Mouse (Mus musculus) midbrain, embryonic 15.5 days (tissue): ENCODE measurements around the gene Dnajc28. TPM values are rescaled to one million over a fixed set of nuclear protein-coding genes. Genes with fewer than 3 reads are reported as not detected.
"Not testable (repeated sequence)": the region's sequence is repeated elsewhere in the genome, so short reads cannot be mapped to it uniquely, and the experiment has no call there.

Experiments
- ATAC-seq: fragments of 200-750 bp; cut with Nextera tagmentation; replicated peaks from 2 replicates; pipeline ENCODE4 v1.8.0; 2017; ENCODE audit warnings: moderate TSS enrichment
- H3K27ac ChIP-seq: fragments of 300-500 bp; sonication (generic); 2 replicates; pipeline ENCODE4 v1.5.1; 2015; ENCODE audit warnings: mild to moderate bottlenecking, inconsistent platforms
- H3K27me3 ChIP-seq: fragments of 300-500 bp; sonication (generic); replicated peaks from 2 replicates; pipeline ENCODE4 v1.6.1; 2015; ENCODE audit warnings: inconsistent platforms
- H3K36me3 ChIP-seq: fragments of 300-500 bp; sonication (generic); replicated peaks from 2 replicates; pipeline ENCODE4 v1.6.1; 2015; ENCODE audit warnings: inconsistent platforms
- H3K4me1 ChIP-seq: fragments of 300-500 bp; sonication (generic); 2 replicates; pipeline ENCODE4 v1.6.1; 2015; ENCODE audit warnings: inconsistent platforms
- H3K4me2 ChIP-seq: fragments of 300-500 bp; sonication (generic); 2 replicates; pipeline ENCODE4 v1.6.1; 2015; ENCODE audit warnings: inconsistent platforms, mild to moderate bottlenecking, moderate library complexity
- H3K4me3 ChIP-seq: fragments of 300-500 bp; sonication (generic); 2 replicates; pipeline ENCODE4 v1.5.1; 2015; ENCODE audit warnings: mild to moderate bottlenecking, inconsistent platforms
- H3K9ac ChIP-seq: fragments of 300-500 bp; sonication (generic); 2 replicates; pipeline ENCODE4 v1.6.1; 2015; ENCODE audit warnings: mild to moderate bottlenecking, inconsistent platforms
- H3K9me3 ChIP-seq: fragments of 300-500 bp; sonication (generic); 2 replicates; pipeline ENCODE4 v1.6.1; 2016; ENCODE audit warnings: inconsistent platforms
- WGBS: fragments of 180-500 bp; shearing (Covaris S2); methylation state at CpG from one replicate; pipeline ENCODE4 v1.1.7; 2015; ENCODE audit warnings: mixed read lengths; 5-methylcytosine and 5-hydroxymethylcytosine counted together
- polyA plus RNA-seq: library from polyadenylated mRNA; unstranded; fragments of >200 nt; fragmentation: Nextera tagmentation; extraction: Ambion mirVana; gene quantifications from 2 replicates; pipeline ENCODE4 v1.2.1, GENCODE M21; 2015

Gene Dnajc28
- polyA plus RNA-seq, 1 experiment from 2014 or later, result 7.8 TPM

DNA sequence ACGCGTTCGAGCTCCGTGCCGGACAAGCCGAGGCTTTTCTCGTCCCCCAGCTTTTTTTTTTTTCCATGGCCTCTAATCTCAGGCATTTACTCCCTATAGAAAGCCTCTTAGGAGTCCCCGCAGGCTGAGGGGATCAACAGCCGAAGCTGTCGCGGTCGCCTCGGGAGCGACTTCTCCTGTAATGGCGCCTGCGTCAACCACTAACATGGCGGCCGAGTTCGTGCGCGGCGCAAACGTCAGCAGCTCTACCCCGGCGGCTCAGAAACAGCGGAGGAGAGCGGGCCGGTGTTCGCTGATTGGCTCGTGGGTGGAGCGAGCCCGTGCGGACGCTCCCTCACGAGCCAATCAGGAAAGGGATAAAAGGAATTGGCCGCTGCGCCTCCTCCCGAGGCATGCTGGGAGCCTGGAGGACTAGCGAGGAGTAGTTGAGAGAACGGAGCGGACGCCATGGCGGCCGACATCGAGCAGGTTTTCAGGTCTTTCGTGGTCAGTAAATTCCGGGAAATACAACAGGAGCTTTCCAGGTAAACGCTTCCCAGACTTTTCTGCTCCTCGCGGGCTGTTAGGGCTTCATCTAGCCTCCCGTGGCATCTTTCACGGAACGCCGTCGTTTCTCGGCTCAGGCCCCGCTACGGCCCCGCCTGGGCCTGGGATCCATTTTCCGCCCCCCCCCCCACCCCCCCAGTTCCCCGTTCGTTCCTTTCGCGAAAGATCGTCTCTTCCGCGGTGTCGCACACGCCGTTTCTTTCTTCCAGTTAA, 28.8 kb upstream of the Dnajc28 start, which contains the start of gene Son:
Gene Son (plus strand): TSS at position 46 of the 759 bp plus-strand sequence.
- Histone ChIP-seq H3K4me2 (peak within 1 kb of the TSS; percentile 92), H3K4me1 (peaks cover 29% of the 10 kb centered on the region), H3K9me3 (no peaks in the 10 kb centered on the region), H3K27me3 (no peaks in the 10 kb centered on the region), H3K27ac (peak within 1 kb of the TSS; percentile 99), H3K9ac (peak within 1 kb of the TSS; percentile 80), H3K36me3 (peaks cover 8% of the 10 kb centered on the region; the same call in 1 of the 2 replicates), H3K4me3 (peak within 1 kb of the TSS; percentile 82)
- ATAC-seq, result peak; percentile 99
- under 1% methylated on average over 70 of the region's 70 CpGs for WGBS

- Histone ChIP-seq H3K9ac (peak within 1 kb of the TSS; percentile 80), H3K27ac (peak within 1 kb of the TSS; percentile 99), H3K27me3 (no peaks in the 10 kb centered on the region), H3K4me1 (peaks cover 22% of the 10 kb centered on the region), H3K4me2 (peak within 1 kb of the TSS; percentile 92), H3K36me3 (peaks cover under 1% of the 10 kb centered on the region; the same call in 1 of the 2 replicates), H3K4me3 (peak within 1 kb of the TSS; percentile 82), H3K9me3 (no peaks in the 10 kb centered on the region)
- peak; percentile 90 for ATAC-seq
- under 1% methylated on average over 59 of the region's 59 CpGs for WGBS
Observed at GRCm38 (mm10) chr16:91646681-91647419, 28.0 kb upstream of the Dnajc28 start, which contains the start of gene Gart. Gart (minus strand) TSS chr16:91646952.

DNA sequence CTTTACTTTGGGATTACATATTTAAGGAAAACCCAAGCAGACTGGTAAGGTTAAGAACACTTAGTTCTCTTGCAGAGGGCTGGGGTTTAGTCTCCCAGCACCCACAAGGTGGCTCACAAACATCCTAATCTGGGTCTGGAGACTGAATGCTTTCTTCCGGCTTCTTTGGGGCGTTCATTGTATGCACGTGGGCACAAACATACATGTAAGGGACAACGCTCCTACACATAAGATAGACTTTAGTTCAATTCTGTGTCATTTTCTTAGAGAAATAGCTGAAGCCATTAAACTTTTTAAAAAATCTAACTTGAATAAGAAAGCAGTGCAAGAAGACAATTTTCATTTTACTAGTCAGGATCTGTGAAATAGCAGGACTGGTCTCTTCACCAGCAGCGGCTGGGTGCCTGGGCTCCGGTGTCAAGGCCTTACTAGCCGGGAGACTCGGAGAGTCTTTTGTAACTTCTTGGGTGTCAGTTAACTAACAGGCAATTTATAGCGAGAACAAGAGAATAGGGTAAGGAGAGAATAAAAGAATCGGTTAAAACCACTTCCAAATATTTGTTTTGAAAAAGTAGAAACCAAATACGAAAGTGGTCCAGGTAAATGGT, 27.3 kb upstream of the Dnajc28 start:
- Histone ChIP-seq H3K27ac (peak overlapping the region; percentile 99), H3K9ac (peak overlapping the region; percentile 78; the same call in 1 of the 2 replicates), H3K36me3 (peaks cover 6% of the 10 kb centered on the region; the same call in 1 of the 2 replicates), H3K4me3 (peak overlapping the region; percentile 82), H3K27me3 (no peaks in the 10 kb centered on the region), H3K4me2 (peak overlapping the region; percentile 92), H3K9me3 (no peaks in the 10 kb centered on the region), H3K4me1 (peaks cover 22% of the 10 kb centered on the region)
- WGBS, result under 1% methylated on average over 11 of the region's 11 CpGs
- no peak for ATAC-seq

- peaks cover 12% of the 10 kb centered on the region; the same call in 1 of the 2 replicates for H3K36me3 ChIP-seq
Observed at GRCm38 (mm10) chr16:91645420-91645819, 26.6 kb upstream of the Dnajc28 start.

DNA sequence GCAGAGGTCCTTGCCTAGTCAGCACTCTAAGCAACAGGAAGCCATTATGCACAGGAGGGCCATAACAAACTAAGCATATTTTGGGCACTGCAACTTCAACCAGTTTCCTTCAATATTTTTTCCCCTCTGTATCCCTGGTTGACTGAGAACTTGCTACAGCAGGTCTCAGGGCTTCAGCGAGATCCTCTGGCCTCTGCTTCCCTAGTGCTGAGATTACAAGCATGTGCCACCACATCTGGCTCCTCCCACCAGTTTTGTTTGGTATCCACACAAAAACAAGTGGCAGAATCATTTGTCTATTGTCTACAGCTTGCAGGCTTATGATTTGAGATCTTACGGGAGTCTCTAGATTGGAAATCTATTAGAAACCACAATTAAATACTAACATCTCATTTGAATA, 26.1 kb upstream of the Dnajc28 start:
- no peaks in the 10 kb centered on the region for H3K27me3 ChIP-seq
- no peak for ATAC-seq
- H3K9ac ChIP-seq, result no peak overlapping the region
- H3K4me1 ChIP-seq, result peaks cover 18% of the 10 kb centered on the region
- H3K27ac ChIP-seq, result no peak overlapping the region
- peaks cover 16% of the 10 kb centered on the region for H3K36me3 ChIP-seq
- no peak overlapping the region for H3K4me3 ChIP-seq
- no peak overlapping the region for H3K4me2 ChIP-seq
- no peaks in the 10 kb centered on the region for H3K9me3 ChIP-seq
- 81% methylated on average over 2 of the region's 2 CpGs for WGBS

More at GRCm38 (mm10) chr16:91645420-91645819, 26.6 kb upstream of the Dnajc28 start:
- peaks cover 22% of the 10 kb centered on the region for H3K4me1 ChIP-seq
- not testable (repeated sequence) for H3K27me3 ChIP-seq, H3K27ac ChIP-seq, ATAC-seq, H3K4me3 ChIP-seq, H3K4me2 ChIP-seq, H3K9ac ChIP-seq, H3K9me3 ChIP-seq
- 50% methylated on average over 1 of the region's 2 CpGs for WGBS

- Histone ChIP-seq H3K9me3 (no peaks in the 10 kb centered on the region), H3K9ac (no peak overlapping the region), H3K27ac (no peak overlapping the region), H3K4me1 (0 out of 2 replicates have a peak, but pooled peaks cover 4% of the 10 kb centered on the region), H3K27me3 (no peaks in the 10 kb centered on the region), H3K4me2 (no peak overlapping the region), H3K36me3 (peaks cover 47% of the 10 kb centered on the region), H3K4me3 (no peak overlapping the region)
- ATAC-seq, result no peak
- WGBS, result 96% methylated on average over 8 of the region's 8 CpGs
Observed at GRCm38 (mm10) chr16:91640171-91640570, 21.3 kb upstream of the Dnajc28 start.

- Histone ChIP-seq H3K4me1 (0 out of 2 replicates have a peak, but pooled peaks cover under 1% of the 10 kb centered on the region), H3K27me3 (no peaks in the 10 kb centered on the region), H3K36me3 (peaks cover 48% of the 10 kb centered on the region), H3K27ac (no peak overlapping the region), H3K9me3 (no peaks in the 10 kb centered on the region), H3K9ac (no peak overlapping the region), H3K4me2 (no peak overlapping the region), H3K4me3 (no peak overlapping the region)
- 96% methylated on average over 2 of the region's 2 CpGs for WGBS
- no peak for ATAC-seq
Observed at GRCm38 (mm10) chr16:91639636-91640035, 20.8 kb upstream of the Dnajc28 start.

DNA sequence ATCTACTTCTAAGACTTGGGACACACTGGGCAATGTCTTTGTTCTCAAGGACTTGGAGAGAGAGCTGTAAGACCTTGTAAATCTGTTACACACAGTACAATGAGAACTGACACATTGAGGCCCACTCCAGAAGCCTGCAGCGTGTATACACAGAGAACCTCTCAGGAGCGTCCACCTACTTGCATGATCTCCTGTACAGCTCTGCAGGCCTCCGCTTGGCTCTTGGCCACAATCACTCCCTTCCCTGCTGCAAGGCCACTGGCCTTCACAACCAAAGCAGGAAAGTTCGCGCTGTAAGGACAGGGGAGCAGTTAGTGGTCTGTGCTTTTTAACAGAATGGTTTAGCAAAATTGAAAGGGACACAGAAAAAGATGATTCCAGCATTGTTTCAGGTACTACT, 20.3 kb upstream of the Dnajc28 start:
- ATAC-seq, result no peak
- Histone ChIP-seq H3K36me3 (peaks cover 48% of the 10 kb centered on the region), H3K4me1 (no peaks in the 10 kb centered on the region), H3K9me3 (no peaks in the 10 kb centered on the region), H3K4me2 (no peak overlapping the region), H3K4me3 (no peak overlapping the region), H3K27me3 (no peaks in the 10 kb centered on the region), H3K27ac (no peak overlapping the region), H3K9ac (no peak overlapping the region)
- WGBS, result 96% methylated on average over 5 of the region's 5 CpGs

DNA sequence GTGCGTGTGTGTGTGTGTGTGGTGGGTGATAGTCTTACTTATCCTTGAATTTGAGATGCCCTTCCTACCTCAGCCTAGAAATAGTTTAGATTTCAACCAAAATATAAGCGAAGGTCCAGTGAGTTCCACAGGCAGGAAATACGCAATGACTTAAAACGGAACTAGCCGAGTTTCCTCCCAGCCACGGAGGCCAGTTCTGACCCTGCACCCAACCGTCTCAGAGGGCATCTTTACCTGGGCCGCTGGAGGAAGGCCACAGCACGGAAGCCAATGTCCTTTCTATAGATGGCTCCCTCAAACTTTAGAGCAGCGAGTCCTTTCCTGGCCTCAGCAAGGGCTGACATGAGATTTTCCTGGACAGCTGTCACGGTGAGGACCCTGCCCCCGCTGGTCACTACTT, 14.8 kb upstream of the Dnajc28 start:
- H3K9ac ChIP-seq, result no peak overlapping the region
- WGBS, result 91% methylated on average over 12 of the region's 12 CpGs
- no peaks in the 10 kb centered on the region for H3K27me3 ChIP-seq
- no peak overlapping the region for H3K4me2 ChIP-seq
- peaks cover 56% of the 10 kb centered on the region for H3K36me3 ChIP-seq
- no peaks in the 10 kb centered on the region for H3K9me3 ChIP-seq
- no peak for ATAC-seq
- no peak overlapping the region for H3K4me3 ChIP-seq
- H3K27ac ChIP-seq, result no peak overlapping the region
- no peaks in the 10 kb centered on the region for H3K4me1 ChIP-seq

- no peaks in the 10 kb centered on the region for H3K9me3 ChIP-seq
- WGBS, result 94% methylated on average over 7 of the region's 7 CpGs
- peaks cover 56% of the 10 kb centered on the region for H3K36me3 ChIP-seq
- no peaks in the 10 kb centered on the region for H3K4me1 ChIP-seq
- H3K4me3 ChIP-seq, result no peak overlapping the region
- ATAC-seq, result no peak
- no peak overlapping the region for H3K27ac ChIP-seq
- no peak overlapping the region for H3K4me2 ChIP-seq
- no peaks in the 10 kb centered on the region for H3K27me3 ChIP-seq
- H3K9ac ChIP-seq, result no peak overlapping the region
Observed at GRCm38 (mm10) chr16:91632940-91633339, 14.1 kb upstream of the Dnajc28 start.

DNA sequence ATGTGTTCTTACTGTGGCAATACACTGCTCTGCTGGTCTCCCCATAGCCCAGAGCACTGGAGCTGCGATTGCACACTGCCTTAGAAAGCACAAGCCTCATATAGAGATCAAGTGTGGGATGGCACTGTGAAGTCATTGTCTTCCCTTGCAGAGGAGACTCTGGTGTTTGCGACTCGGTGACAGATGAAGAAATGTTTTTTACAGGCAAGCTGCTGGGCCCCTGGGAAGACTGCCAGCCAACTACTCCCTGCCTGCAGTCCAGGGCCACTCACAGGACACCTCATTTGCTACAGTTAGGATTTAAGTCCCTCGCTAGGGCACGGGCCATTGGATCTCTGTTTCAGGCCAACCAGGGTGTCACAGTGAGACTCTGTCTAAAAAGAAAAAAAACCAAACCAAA, 13.6 kb upstream of the Dnajc28 start:
- Histone ChIP-seq H3K9ac (no peak overlapping the region), H3K4me1 (no peaks in the 10 kb centered on the region), H3K4me3 (no peak overlapping the region), H3K36me3 (peaks cover 51% of the 10 kb centered on the region), H3K9me3 (no peaks in the 10 kb centered on the region), H3K4me2 (no peak overlapping the region), H3K27me3 (no peaks in the 10 kb centered on the region), H3K27ac (no peak overlapping the region)
- 85% methylated on average over 5 of the region's 5 CpGs for WGBS
- no peak for ATAC-seq

DNA sequence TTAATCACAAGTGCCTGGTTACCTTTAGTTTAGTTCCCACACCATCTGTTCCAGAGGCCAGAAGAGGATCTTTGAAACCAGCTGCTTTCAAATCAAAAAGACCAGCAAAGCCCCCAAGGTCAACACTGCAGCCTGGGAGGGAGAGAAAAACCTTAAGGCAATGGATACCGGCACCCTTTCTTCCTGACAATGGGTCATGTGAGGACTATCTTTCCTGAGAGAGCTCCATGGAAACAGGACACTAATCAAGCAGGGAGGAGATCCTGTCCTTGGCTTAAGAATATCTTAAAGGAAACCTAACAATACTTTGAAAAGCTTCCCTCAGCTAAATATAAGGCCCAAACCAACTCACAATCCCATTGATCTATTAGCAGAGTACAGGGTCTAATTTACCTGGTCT, 11.8 kb upstream of the Dnajc28 start:
- no peak overlapping the region for H3K9ac ChIP-seq
- no peaks in the 10 kb centered on the region for H3K4me1 ChIP-seq
- WGBS, result 53% methylated on average over 1 of the region's 1 CpGs
- no peaks in the 10 kb centered on the region for H3K27me3 ChIP-seq
- H3K4me3 ChIP-seq, result no peak overlapping the region
- no peak overlapping the region for H3K4me2 ChIP-seq
- no peaks in the 10 kb centered on the region for H3K9me3 ChIP-seq
- no peak overlapping the region for H3K27ac ChIP-seq
- peaks cover 45% of the 10 kb centered on the region for H3K36me3 ChIP-seq
- ATAC-seq, result no peak
